Mouse (Mus musculus) gastrocnemius, adult 18-20 months (tissue): ENCODE measurements around the gene Cacna1c. TPM values are rescaled to one million over a fixed set of nuclear protein-coding genes. Genes with fewer than 3 reads are reported as not detected.

Source experiments
- DNase-seq: peaks from one replicate; pipeline ENCODE4 v3.0.0; 2021; ENCODE audit warnings: low spot score
- total RNA-seq, 2 experiments: library from RNA; stranded (reverse); gene quantifications; 2 replicates each; pipeline ENCODE4 v1.2.3; 2021

Cacna1c gene
- total RNA-seq, 2 experiments from 2014 or later: 0.98 to 1.7 TPM

- no peak for DNase-seq
Observed at GRCm38 (mm10) chr6:119013168-119014098, 182.8 kb downstream of the Cacna1c start.

DNA sequence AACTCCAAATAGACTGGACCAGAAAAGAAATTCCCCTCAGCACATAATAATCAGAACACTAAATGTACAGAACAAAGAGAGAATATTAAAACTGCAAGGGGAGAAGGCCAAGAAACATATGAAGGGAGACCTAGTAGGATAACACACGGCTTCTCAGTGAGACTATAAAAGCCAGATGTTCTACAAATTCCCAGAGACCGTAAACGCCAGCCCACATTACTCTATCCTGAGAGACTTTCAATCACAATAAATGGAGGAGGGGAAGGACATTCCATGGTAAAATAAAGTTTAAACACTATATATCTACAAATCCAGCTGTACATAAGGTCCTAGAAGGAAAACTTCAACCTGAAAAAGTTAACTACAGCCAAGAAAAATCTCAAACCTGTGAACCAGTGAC, 185.3 kb downstream of the Cacna1c start:
- no peak for DNase-seq

DNA sequence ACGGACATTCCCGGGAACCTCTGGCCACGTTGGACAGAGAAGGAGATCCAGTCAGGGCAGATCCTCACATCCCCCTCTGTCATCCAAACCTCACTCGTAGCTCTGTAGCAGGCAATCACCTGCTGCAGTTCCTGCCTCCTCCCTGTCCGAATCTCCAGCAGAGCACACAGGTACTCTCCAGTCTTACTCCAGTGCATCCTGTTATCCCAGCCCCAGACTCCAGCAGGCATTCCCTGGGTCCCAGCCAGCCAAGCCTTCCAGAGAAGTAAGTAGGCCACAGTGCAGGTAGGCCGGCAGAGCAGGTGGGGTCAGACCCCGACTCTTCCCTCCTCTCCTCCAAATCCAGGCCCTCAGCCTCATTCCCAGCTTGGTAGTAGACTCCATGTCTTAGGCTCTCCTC, 186.7 kb downstream of the Cacna1c start:
- DNase-seq: no peak

GRCm38 (mm10) chr6:119008638-119009166, 187.5 kb downstream of the Cacna1c start:
- no peak for DNase-seq

DNA sequence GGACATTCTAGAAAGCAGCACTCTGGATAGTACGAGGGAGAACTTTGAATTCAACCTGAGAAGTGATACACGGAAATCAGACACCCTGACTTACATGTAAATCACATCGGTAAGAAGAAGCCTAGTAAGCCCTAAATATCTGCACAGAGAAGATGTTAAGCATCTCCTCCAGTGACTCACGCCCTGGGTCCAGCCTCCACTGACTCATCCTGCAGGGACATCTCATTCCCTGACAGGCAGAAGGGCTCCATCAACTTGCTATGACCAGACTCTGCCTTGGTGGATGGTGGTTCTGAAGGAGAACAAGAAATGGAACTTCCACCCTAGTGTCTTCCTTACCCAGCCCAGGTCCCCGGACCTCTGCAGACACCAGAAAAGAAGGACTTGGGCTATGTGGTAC, 191.6 kb downstream of the Cacna1c start:
- DNase-seq: no peak

GRCm38 (mm10) chr6:119001442-119001841, 194.8 kb downstream of the Cacna1c start:
- no peak for DNase-seq

- peak; percentile 38 for DNase-seq
Observed at GRCm38 (mm10) chr6:119000255-119000654, 196.0 kb downstream of the Cacna1c start.

- DNase-seq: no peak
Observed at GRCm38 (mm10) chr6:118999329-118999875, 196.8 kb downstream of the Cacna1c start.

GRCm38 (mm10) chr6:118997397-118997796, 198.8 kb downstream of the Cacna1c start:
- no peak for DNase-seq

DNA sequence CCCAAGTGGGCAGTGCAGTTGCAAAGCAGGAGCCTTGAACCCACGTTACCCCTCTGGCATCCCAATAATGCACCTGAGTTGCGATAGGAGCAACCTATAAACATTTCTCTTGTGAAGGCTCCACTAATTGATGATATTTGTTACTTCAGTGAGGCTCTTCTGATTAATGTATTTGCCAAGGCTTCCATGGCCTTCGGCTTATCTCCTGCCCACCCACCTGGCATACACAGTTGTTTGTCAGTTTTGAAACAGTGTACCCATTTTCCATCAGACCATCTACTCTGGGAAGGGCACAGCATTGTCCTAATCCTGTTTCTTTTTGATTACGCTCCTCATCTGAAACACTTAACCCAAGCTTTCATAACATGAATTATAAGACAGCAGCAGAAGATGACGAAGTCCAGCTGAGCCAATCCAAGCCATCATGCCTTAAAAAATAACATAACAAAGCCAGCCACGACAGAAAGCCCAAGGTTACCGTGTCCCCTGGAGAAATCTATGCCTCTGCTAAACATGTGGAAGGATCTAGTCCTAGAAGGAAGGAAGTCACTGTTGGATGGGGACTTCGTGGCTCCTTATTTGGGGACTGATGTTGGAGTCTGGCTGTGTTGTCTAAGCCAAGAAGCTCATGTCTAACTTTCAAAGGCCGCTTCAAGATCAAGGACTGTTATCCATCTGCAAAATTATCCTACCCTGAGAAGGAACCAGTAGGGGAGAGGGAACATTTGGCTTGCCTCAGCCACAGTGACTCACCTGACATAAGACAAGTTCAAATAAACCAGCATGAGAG, 201.8 kb downstream of the Cacna1c start:
- DNase-seq: no peak

- peak; percentile 30 for DNase-seq
Observed at GRCm38 (mm10) chr6:118992391-118992790, 203.8 kb downstream of the Cacna1c start.

- no peak for DNase-seq
Observed at GRCm38 (mm10) chr6:118989999-118990776, 206.0 kb downstream of the Cacna1c start.

DNA sequence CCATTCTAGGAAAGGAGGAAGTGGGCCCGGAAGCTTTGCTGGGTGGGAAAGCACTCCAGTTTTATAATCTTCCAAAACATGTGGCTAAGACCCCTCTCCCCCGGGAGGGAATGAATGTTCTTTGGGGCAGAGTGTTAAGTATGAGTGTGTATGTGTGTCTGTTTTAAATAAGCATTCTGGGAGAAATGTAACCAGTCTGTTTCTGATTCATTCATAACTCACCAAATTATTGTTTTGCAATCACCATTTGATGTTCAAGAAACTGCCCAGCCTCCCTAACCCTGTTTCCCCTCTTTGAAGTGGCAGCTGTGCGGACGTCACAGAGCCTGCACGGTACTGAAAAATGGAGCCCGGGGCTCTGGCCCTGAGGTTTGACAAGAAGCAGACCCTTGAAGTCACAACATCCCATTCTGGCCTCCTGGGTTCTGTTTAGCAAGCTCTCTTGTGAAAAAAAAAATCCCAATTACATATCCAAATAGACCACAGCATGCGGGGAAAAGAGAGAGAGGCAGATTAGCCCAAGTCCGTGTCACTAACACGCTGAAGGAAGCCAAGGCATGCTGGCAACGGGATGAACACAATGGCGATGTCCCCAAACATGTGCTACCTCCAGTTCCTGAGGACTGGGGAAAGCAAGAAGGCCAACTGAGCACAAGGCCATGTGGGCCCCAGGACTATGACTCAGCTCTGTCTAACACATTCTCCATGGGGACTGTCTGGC, 211.9 kb downstream of the Cacna1c start:
- DNase-seq: no peak

GRCm38 (mm10) chr6:118983471-118984040, 212.7 kb downstream of the Cacna1c start:
- DNase-seq: no peak

GRCm38 (mm10) chr6:118980265-118980664, 216.0 kb downstream of the Cacna1c start:
- no peak for DNase-seq

DNA sequence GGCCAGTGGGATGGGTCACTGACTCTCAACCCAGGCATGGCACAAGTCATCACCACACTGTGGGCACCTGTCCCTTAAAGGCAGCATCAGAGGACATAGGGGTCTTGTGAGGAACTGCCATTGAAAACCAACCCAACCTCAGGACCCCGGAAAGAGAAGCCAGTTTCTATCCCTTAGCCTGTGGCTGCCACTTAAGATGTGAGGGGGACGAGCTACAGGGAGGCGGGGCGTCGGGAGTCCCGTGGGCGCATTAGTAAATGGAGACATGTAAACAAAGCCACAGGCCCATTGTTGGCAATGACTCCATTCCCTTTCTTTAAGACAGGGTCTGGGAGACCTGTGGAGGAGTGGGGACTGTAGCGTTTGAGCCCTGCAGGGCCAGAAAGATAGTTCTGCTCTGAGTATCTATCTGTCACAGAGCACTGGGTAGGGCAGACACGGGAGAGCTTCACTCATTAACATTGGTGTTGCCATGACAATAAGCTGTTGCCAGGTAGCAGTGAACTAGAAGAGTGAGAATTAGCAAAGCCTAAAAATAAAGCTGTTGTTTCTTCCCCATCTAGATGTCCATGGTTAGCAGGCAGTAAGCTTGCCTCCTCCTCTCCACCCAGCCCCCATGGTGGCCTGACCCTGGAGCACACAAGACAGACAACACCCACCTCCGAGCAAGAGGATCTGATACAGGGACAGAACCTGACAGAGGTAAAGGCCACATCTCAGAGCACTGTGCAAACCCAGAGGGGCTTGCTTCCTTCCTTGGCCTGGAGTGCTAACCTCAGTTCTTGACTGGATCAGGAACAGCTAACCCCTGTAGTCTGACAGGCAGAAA, 218.6 kb downstream of the Cacna1c start:
- DNase-seq: no peak

GRCm38 (mm10) chr6:118976617-118977016, 219.6 kb downstream of the Cacna1c start:
- no peak for DNase-seq

DNA sequence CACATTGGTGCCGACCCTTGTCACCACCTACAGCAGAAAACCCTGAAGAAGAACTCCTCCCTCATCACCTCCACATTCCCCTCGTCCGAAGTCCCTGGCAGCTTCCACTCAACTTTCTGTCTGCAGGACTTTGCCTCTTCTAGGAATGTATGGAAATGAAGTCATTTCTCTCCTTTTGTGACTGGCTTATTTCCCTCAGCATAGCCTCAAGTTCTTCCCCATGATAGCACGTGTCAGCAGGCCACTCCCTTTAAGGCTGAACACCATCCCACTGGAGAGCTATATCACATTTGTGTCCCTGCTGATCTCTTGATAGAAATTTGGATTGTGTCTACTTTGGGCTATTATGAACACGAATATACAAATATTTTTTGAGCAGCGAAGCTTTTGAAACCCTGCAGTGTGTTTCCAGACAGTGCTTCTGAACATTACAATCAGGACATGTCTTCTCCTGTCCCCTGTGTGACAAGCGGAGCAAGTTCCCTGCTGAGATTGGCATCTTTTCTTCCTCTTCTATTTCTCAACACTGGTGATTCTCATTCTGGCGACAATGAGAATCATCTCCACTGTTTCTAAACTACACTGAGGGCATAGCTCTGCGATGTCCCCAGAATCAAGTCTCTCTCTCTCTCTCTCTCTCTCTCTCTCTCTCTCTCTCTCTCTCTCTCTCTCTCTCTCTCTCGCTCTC, 224.2 kb downstream of the Cacna1c start:
- no peak for DNase-seq

DNA sequence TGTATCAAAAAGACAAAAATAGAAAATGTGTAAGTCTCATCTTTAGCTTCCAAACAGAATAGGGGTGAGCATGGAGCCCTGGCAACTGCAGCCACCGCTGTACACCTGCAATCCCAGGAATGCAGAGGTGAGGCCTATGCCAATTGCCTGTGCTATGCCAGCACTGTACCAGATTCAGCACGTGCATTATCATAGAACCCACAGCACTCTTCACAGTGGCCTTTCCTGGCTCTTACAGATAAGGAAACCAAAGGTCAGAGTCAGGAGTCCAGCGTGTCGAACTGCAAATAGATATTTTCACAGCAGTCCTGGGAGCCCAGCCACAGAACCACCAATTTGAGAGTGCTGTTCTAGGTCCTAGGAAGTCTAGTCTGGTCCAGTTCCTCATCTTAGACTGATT, 227.4 kb downstream of the Cacna1c start:
- no peak for DNase-seq
